Mouse (Mus musculus) natural killer cell, adult 2 months (primary cell): ENCODE measurements around the gene H2afx.

Source experiments
- DNase-seq, 2 experiments: peaks; one replicate each; pipeline ENCODE4 v3.0.0; 2022; ENCODE audit warnings: low spot score in 2 of 2

H2afx gene

GRCm38 (mm10) chr9:44378153-44378730 is 43.7 kb downstream of the H2afx start:
- DNase-seq: no peak

- peak; percentile 100 for DNase-seq
These were observed 44.8 kb downstream of the H2afx start, which contains the start of gene Hyou1 for GRCm38 (mm10) chr9:44379054-44379834. Hyou1 (plus strand) TSS chr9:44379490.

- no peak for DNase-seq
These were observed 45.4 kb downstream of the H2afx start for GRCm38 (mm10) chr9:44379862-44380261.

- DNase-seq: no peak
These were observed 50.1 kb downstream of the H2afx start for GRCm38 (mm10) chr9:44384596-44384995.
